23 mouse cellular contexts compared by ENCODE assay signal in genomic region chr17:87085726-87086125, GRCm38 (mm10). TPM values are rescaled to one million over a fixed set of nuclear protein-coding genes. Genes with fewer than 3 reads are reported as not detected.
A peak's percentile ranks its signal among the peaks of the same experiment; 100 is the strongest.
DNase-seq lines count a peak whose midpoint lies in the region; ATAC-seq and TF ChIP-seq lines count a peak whose summit lies in the region.
"Had no signal": no experiment of that assay in that cellular context is flagged by ENCODE, and none has a peak within 500 bp of the region (broad histone marks: within the 10 kb centered on the region; RNA-seq: fewer than 3 reads in every experiment).

No protein-coding gene starts in this region.

- no peak overlapping the region for H3K4me3 ChIP-seq in liver, adult 2 months (ENCODE audit: insufficient read depth, low read depth, low read length)
- H3K4me3 ChIP-seq: embryonic facial prominence, embryonic 15.5 days; erythroblast, embryonic 14.5 days; forebrain, embryonic 10.5 days; heart, adult 2 months; heart, embryonic 13.5 days; hindbrain, embryonic 12.5 days had no signal

- no peaks in the 10 kb centered on the region for H3K4me1 ChIP-seq in liver, adult 2 months (ENCODE audit: control insufficient read depth, insufficient read depth, low read length)
- H3K4me1 ChIP-seq: embryonic facial prominence, embryonic 15.5 days; forebrain, embryonic 10.5 days; heart, embryonic 13.5 days; hindbrain, embryonic 12.5 days had no signal

- peak; percentile 54 for DNase-seq in adrenal gland, adult 8-10 months
- no peak for DNase-seq in adrenal gland, adult 18-20 months (ENCODE audit: low spot score in 2 of 2)
- peak; percentile 36 for DNase-seq in liver, adult 2 months (ENCODE audit: extremely low read depth, low read depth, low spot score)
- no peak for DNase-seq in liver
- DNase-seq in adrenal gland, postnatal 25 days, result peak; percentile 39
- no peak for DNase-seq in gastrocnemius, postnatal 14 days
- DNase-seq: cerebellum, adult 11 months; cerebellum, adult 8-10 months; cerebellum, postnatal 14 days; embryo, embryonic 11 days; heart, adult 2 months; heart, postnatal 4 days; kidney, adult 2 months had no signal

- no peaks in the 10 kb centered on the region for H3K27me3 ChIP-seq in liver, adult 2 months (ENCODE audit: control insufficient read depth, insufficient read depth, low read length)
- H3K27me3 ChIP-seq: CH12.LX; embryonic facial prominence, embryonic 15.5 days; hindbrain, embryonic 12.5 days had no signal

- no peak for ATAC-seq in activated CD4-positive, CD25-positive, alpha-beta regulatory T cell, adult 4 months
- ATAC-seq: forebrain, embryonic 14.5 days; hindbrain, embryonic 16.5 days; inflammation-experienced regulatory T-cells, adult 6 months had no signal

- no peaks in the 10 kb centered on the region for H3K36me3 ChIP-seq in liver, adult 2 months (ENCODE audit: control insufficient read depth, insufficient read depth, low read length)
- H3K36me3 ChIP-seq: embryonic facial prominence, embryonic 15.5 days; forebrain, embryonic 10.5 days; heart, embryonic 13.5 days; hindbrain, embryonic 12.5 days had no signal

- no peaks in the 10 kb centered on the region for H3K79me2 ChIP-seq in liver, adult 2 months (ENCODE audit: control insufficient read depth, insufficient read depth, low read length)

- TF ChIP-seq CTCF in liver, adult 2 months (IDR thresholded peaks at IDR 0.05; ENCODE audit: low read depth, low read length), result no peak

- no peak for TF ChIP-seq POLR2A in liver, adult 2 months (IDR thresholded peaks at IDR 0.05; ENCODE audit: extremely low read depth, insufficient read depth, low read length)

- H3K27ac ChIP-seq in liver, adult 2 months (replicated peaks; ENCODE audit: insufficient read depth, low read depth, low read length), result no peak overlapping the region
- H3K27ac ChIP-seq: embryonic facial prominence, embryonic 15.5 days; forebrain, embryonic 10.5 days; heart, adult 2 months; heart, embryonic 13.5 days; hindbrain, embryonic 12.5 days had no signal

- H3K9ac ChIP-seq in liver, adult 2 months (ENCODE audit: low read depth, low read length), result no peak overlapping the region
- H3K9ac ChIP-seq: embryonic facial prominence, embryonic 15.5 days; heart, embryonic 13.5 days; hindbrain, embryonic 12.5 days had no signal

- WGBS in liver, adult 2 months, result 65% methylated on average over 6 of the region's 6 CpGs

- intact Hi-C loops in gastrocnemius, postnatal 14 days (cut with DNase I; ENCODE audit: low total_unique reads), result no loop called here

RNA-seq across cellular contexts. Expression of gene Socs5, which starts 21.8 kb away (rescaled TPM):
- 100 to 1,000 TPM in 1 of 4 experiments, 10 to 100 TPM in 3; 72.2 to 108 (median 96.0) TPM for total RNA-seq in adrenal gland, adult 8-10 months (2022)
- 10 to 100 TPM; 71.3 to 76.9 TPM for total RNA-seq in adrenal gland, adult 18-20 months (2021)
- total RNA-seq in liver, adult 2 months (2014; rRNA removed), result 4.8 and 5.2 TPM in 2 replicates
- 2.4 and 2.9 TPM in 2 replicates for polyA plus RNA-seq in liver, adult 2 months (2012; rRNA removed)
- 82.7 and 83.4 TPM in 2 replicates for total RNA-seq in adrenal gland, postnatal 25 days (2021)
- 10 to 100 TPM; 11.3 to 14.0 TPM for total RNA-seq in gastrocnemius, postnatal 14 days (2021)
- 1 to 10 TPM; 5.7 to 7.9 TPM for polyA plus RNA-seq in activated CD4-positive, CD25-positive, alpha-beta regulatory T cell, adult 4 months (2017; shearing (Covaris generic))

Comparison
In these comparisons a context has a peak if more than half of its experiments do, and no peak if none do; other contexts are left out.
1. DNase-seq: peak in adrenal gland, adult 8-10 months (single experiment), liver, adult 2 months (single experiment) and adrenal gland, postnatal 25 days (single experiment); none in adrenal gland, adult 18-20 months (0 of 2), liver (single experiment) and gastrocnemius, postnatal 14 days (single experiment).